Mouse (Mus musculus) stomach, embryonic 16.5 days (tissue): Measurements from ENCODE around the gene Cyp4f17. TPM values are rescaled to one million over a fixed set of nuclear protein-coding genes. Genes with fewer than 3 reads are reported as not detected.

ENCODE experiments used
- ATAC-seq: fragments of 200-750 bp; cut with Nextera tagmentation; 2 replicates; pipeline ENCODE4 v1.8.0; 2017; ENCODE audit warnings: moderate number of reproducible peaks, moderate TSS enrichment; ENCODE audit not compliant: insufficient read depth, low FRiP score
- H3K27ac ChIP-seq: fragments of 300-500 bp; sonication (generic); 2 replicates; pipeline ENCODE4 v1.5.1; 2014; ENCODE audit warnings: low read length
- H3K27me3 ChIP-seq: fragments of 300-500 bp; sonication (generic); 2 replicates; pipeline ENCODE4 v1.6.1; 2014; ENCODE audit warnings: low read length, control low read depth, mixed read lengths; ENCODE audit not compliant: control insufficient read depth, insufficient read depth
- H3K36me3 ChIP-seq: fragments of 300-500 bp; sonication (generic); 2 replicates; pipeline ENCODE4 v1.6.1; 2014; ENCODE audit warnings: low read length; ENCODE audit not compliant: control insufficient read depth, insufficient read depth
- H3K4me1 ChIP-seq: fragments of 300-500 bp; sonication (generic); 2 replicates; pipeline ENCODE4 v1.6.1; 2014; ENCODE audit warnings: low read length, control low read depth, mixed read lengths; ENCODE audit not compliant: control insufficient read depth, insufficient read depth
- H3K4me2 ChIP-seq: fragments of 300-500 bp; sonication (generic); 2 replicates; pipeline ENCODE4 v1.6.1; 2014; ENCODE audit warnings: low read depth, low read length, mixed read lengths
- H3K4me3 ChIP-seq: fragments of 300-500 bp; sonication (generic); replicated peaks from 2 replicates; pipeline ENCODE4 v1.5.1; 2014; ENCODE audit warnings: mild to moderate bottlenecking, low read length
- H3K9ac ChIP-seq: fragments of 300-500 bp; sonication (generic); 2 replicates; pipeline ENCODE4 v1.6.1; 2014; ENCODE audit warnings: low read length
- H3K9me3 ChIP-seq: fragments of 300-500 bp; sonication (generic); replicated peaks from 2 replicates; pipeline ENCODE4 v1.6.1; 2016; ENCODE audit warnings: low read length, control low read depth; ENCODE audit not compliant: control insufficient read depth
- WGBS: fragments of 180-500 bp; shearing (Covaris S2); extraction: QIAGEN DNeasy Blood & Tissue Kit; methylation state at CpG from one replicate; pipeline ENCODE4 v1.1.7; 2014; 5-methylcytosine and 5-hydroxymethylcytosine counted together
- polyA plus RNA-seq: library from polyadenylated mRNA; unstranded; fragments of >200 nt; fragmentation: Nextera tagmentation; extraction: Ambion mirVana; gene quantifications from 2 replicates; pipeline ENCODE4 v1.2.1, GENCODE M21; 2015

Cyp4f17 gene
- 7.2 and 7.5 TPM in 2 replicates for polyA plus RNA-seq

GRCm38 (mm10) chr17:32505851-32506728, at the start of gene Cyp4f17:
TSS of gene Cyp4f17 (plus strand) at chr17:32506050.
- WGBS = under 1% methylated on average over 30 of the region's 30 CpGs
- Histone ChIP-seq H3K36me3 (no peaks in the 10 kb centered on the region), H3K9ac (peak within 1 kb of the TSS; percentile 72), H3K27ac (peak within 1 kb of the TSS; percentile 47), H3K4me3 (peak within 1 kb of the TSS; percentile 55), H3K4me2 (peak within 1 kb of the TSS; percentile 63), H3K27me3 (no peaks in the 10 kb centered on the region), H3K9me3 (no peaks in the 10 kb centered on the region), H3K4me1 (0 out of 2 replicates have a peak, but pooled peaks cover 6% of the 10 kb centered on the region)
- peak; percentile 88 for ATAC-seq

- no peak for ATAC-seq
- 41% methylated on average over 7 of the region's 7 CpGs for WGBS
- H3K27ac ChIP-seq = no peak overlapping the region
These were observed 37.4 kb upstream of the Cyp4f17 start for GRCm38 (mm10) chr17:32468494-32468893.

GRCm38 (mm10) chr17:32470795-32471194, 35.1 kb upstream of the Cyp4f17 start:
- WGBS = 72% methylated on average over 4 of the region's 4 CpGs
- no peak for ATAC-seq
- Histone ChIP-seq H3K9me3 (no peaks in the 10 kb centered on the region), H3K4me1 (no peaks in the 10 kb centered on the region), H3K4me3 (no peak overlapping the region), H3K27me3 (no peaks in the 10 kb centered on the region), H3K36me3 (no peaks in the 10 kb centered on the region), H3K4me2 (no peak overlapping the region), H3K9ac (no peak overlapping the region), H3K27ac (no peak overlapping the region)

More at GRCm38 (mm10) chr17:32468494-32468893, 37.4 kb upstream of the Cyp4f17 start:
- Histone ChIP-seq H3K4me1 (no peaks in the 10 kb centered on the region), H3K36me3 (no peaks in the 10 kb centered on the region), H3K9me3 (no peaks in the 10 kb centered on the region), H3K4me3 (no peak overlapping the region), H3K27me3 (no peaks in the 10 kb centered on the region), H3K9ac (no peak overlapping the region), H3K4me2 (no peak overlapping the region)

GRCm38 (mm10) chr17:32472176-32472575, 33.7 kb upstream of the Cyp4f17 start:
- no peak for ATAC-seq
- no peak overlapping the region for H3K27ac ChIP-seq
- H3K27me3 ChIP-seq = no peaks in the 10 kb centered on the region
- H3K4me2 ChIP-seq = no peak overlapping the region
- H3K4me3 ChIP-seq = no peak overlapping the region
- H3K4me1 ChIP-seq = no peaks in the 10 kb centered on the region
- no peaks in the 10 kb centered on the region for H3K9me3 ChIP-seq
- no peak overlapping the region for H3K9ac ChIP-seq
- no peaks in the 10 kb centered on the region for H3K36me3 ChIP-seq
- WGBS = 55% methylated on average over 7 of the region's 7 CpGs

GRCm38 (mm10) chr17:32474954-32475560, 30.8 kb upstream of the Cyp4f17 start:
- Histone ChIP-seq H3K27me3 (no peaks in the 10 kb centered on the region), H3K27ac (no peak overlapping the region), H3K4me1 (no peaks in the 10 kb centered on the region), H3K9me3 (no peaks in the 10 kb centered on the region), H3K4me3 (no peak overlapping the region), H3K9ac (no peak overlapping the region), H3K4me2 (no peak overlapping the region), H3K36me3 (no peaks in the 10 kb centered on the region)
- peak; percentile 13; the same call in 1 of the 2 replicates for ATAC-seq
- 78% methylated on average over 5 of the region's 5 CpGs for WGBS

- H3K4me1 ChIP-seq = no peaks in the 10 kb centered on the region
- ATAC-seq = no peak
- H3K27me3 ChIP-seq = no peaks in the 10 kb centered on the region
These were observed 28.6 kb upstream of the Cyp4f17 start for GRCm38 (mm10) chr17:32477204-32477603.

GRCm38 (mm10) chr17:32478727-32479126, 27.1 kb upstream of the Cyp4f17 start:
- H3K27ac ChIP-seq = no peak overlapping the region
- 0 out of 2 replicates have a peak, but pooled peaks cover 3% of the 10 kb centered on the region for H3K4me1 ChIP-seq
- ATAC-seq = no peak
- H3K27me3 ChIP-seq = no peaks in the 10 kb centered on the region
- no peaks in the 10 kb centered on the region for H3K36me3 ChIP-seq
- H3K9ac ChIP-seq = no peak overlapping the region
- no peaks in the 10 kb centered on the region for H3K9me3 ChIP-seq
- 55% methylated on average over 2 of the region's 2 CpGs for WGBS
- H3K4me2 ChIP-seq = no peak overlapping the region
- no peak overlapping the region for H3K4me3 ChIP-seq

More at GRCm38 (mm10) chr17:32477204-32477603, 28.6 kb upstream of the Cyp4f17 start:
- H3K36me3 ChIP-seq = no peaks in the 10 kb centered on the region
- H3K4me2 ChIP-seq = no peak overlapping the region
- no peak overlapping the region for H3K9ac ChIP-seq
- WGBS = 83% methylated on average over 1 of the region's 1 CpGs
- H3K27ac ChIP-seq = no peak overlapping the region
- no peaks in the 10 kb centered on the region for H3K9me3 ChIP-seq
- no peak overlapping the region for H3K4me3 ChIP-seq

- H3K36me3 ChIP-seq = no peaks in the 10 kb centered on the region
- H3K9ac ChIP-seq = no peak overlapping the region
- no peaks in the 10 kb centered on the region for H3K27me3 ChIP-seq
- no peaks in the 10 kb centered on the region for H3K9me3 ChIP-seq
- no peak overlapping the region for H3K4me3 ChIP-seq
- no peak for ATAC-seq
- WGBS = 11% methylated on average over 8 of the region's 8 CpGs
- H3K27ac ChIP-seq = no peak overlapping the region
- 0 out of 2 replicates have a peak, but pooled peaks cover 3% of the 10 kb centered on the region for H3K4me1 ChIP-seq
- no peak overlapping the region for H3K4me2 ChIP-seq
These were observed 26.0 kb upstream of the Cyp4f17 start for GRCm38 (mm10) chr17:32479554-32480506.
